Mouse (Mus musculus): ENCODE results near the gene Ccdc87.
A peak's percentile ranks its signal among the peaks of the same experiment; 100 is the strongest.
"Not testable (repeated sequence)": the region's sequence is repeated elsewhere in the genome, so short reads cannot be mapped to it uniquely, and the experiment has no call there.

The Ccdc87 gene

GRCm38 (mm10) chr19:4838526-4839140 lies 533 bp upstream of the Ccdc87 start:
- DNase-seq (ENCODE audit: low read depth, low spot score), result no peak

- no peak for DNase-seq (ENCODE audit: low read depth, low spot score)
Measured at GRCm38 (mm10) chr19:4840848-4841247, 1.7 kb downstream of the Ccdc87 start.

- DNase-seq (ENCODE audit: low read depth, low spot score), result no peak
Measured at GRCm38 (mm10) chr19:4842611-4843010, 3.4 kb downstream of the Ccdc87 start.

- no peak for DNase-seq (ENCODE audit: low read depth, low spot score)
Measured at GRCm38 (mm10) chr19:4845846-4846245, 6.7 kb downstream of the Ccdc87 start.

- peak; percentile 72 for DNase-seq (ENCODE audit: low read depth, low spot score)
Measured at GRCm38 (mm10) chr19:4847490-4847889, 8.3 kb downstream of the Ccdc87 start.

GRCm38 (mm10) chr19:4849800-4850199 lies 10.6 kb downstream of the Ccdc87 start:
- peak; percentile 92 for DNase-seq (ENCODE audit: low read depth, low spot score)

- DNase-seq (ENCODE audit: low read depth, low spot score), result peak; percentile 74
Measured at GRCm38 (mm10) chr19:4850281-4850680, 11.1 kb downstream of the Ccdc87 start.

- peak; percentile 83 for DNase-seq (ENCODE audit: low read depth, low spot score)
Measured at GRCm38 (mm10) chr19:4854552-4855469, 15.6 kb downstream of the Ccdc87 start, which contains the start of gene Ctsf. Ctsf (plus strand) TSS chr19:4855130.

- DNase-seq (ENCODE audit: low read depth, low spot score), result no peak
Measured at GRCm38 (mm10) chr19:4855470-4855820, 16.3 kb downstream of the Ccdc87 start.

- no peak for DNase-seq (ENCODE audit: low read depth, low spot score)
Measured at GRCm38 (mm10) chr19:4855951-4856350, 16.8 kb downstream of the Ccdc87 start.

- no peak for DNase-seq (ENCODE audit: low read depth, low spot score)
Measured at GRCm38 (mm10) chr19:4859081-4859480, 19.9 kb downstream of the Ccdc87 start.

- no peak for DNase-seq (ENCODE audit: low read depth, low spot score)
Measured at GRCm38 (mm10) chr19:4863048-4863447, 23.9 kb downstream of the Ccdc87 start.

GRCm38 (mm10) chr19:4865147-4865546 lies 26.0 kb downstream of the Ccdc87 start:
- peak; percentile 90 for DNase-seq (ENCODE audit: low read depth, low spot score)

- DNase-seq (ENCODE audit: low read depth, low spot score), result not testable (repeated sequence)
Measured at GRCm38 (mm10) chr19:4874613-4875012, 35.4 kb downstream of the Ccdc87 start.

- DNase-seq (ENCODE audit: low read depth, low spot score), result no peak
Measured at GRCm38 (mm10) chr19:4876241-4876640, 37.1 kb downstream of the Ccdc87 start.

GRCm38 (mm10) chr19:4876755-4877154 lies 37.6 kb downstream of the Ccdc87 start:
- no peak for DNase-seq (ENCODE audit: low read depth, low spot score)

GRCm38 (mm10) chr19:4877785-4878184 lies 38.6 kb downstream of the Ccdc87 start, which contains the start of gene Actn3:
Actn3 (minus strand) TSS chr19:4877909.
- DNase-seq (ENCODE audit: low read depth, low spot score), result peak; percentile 51

- peak; percentile 98 for DNase-seq (ENCODE audit: low read depth, low spot score)
Measured at GRCm38 (mm10) chr19:4878405-4879323, 39.5 kb downstream of the Ccdc87 start, which contains the start of gene Zdhhc24. Zdhhc24 (plus strand) TSS chr19:4878668.

GRCm38 (mm10) chr19:4879324-4879703 lies 40.1 kb downstream of the Ccdc87 start:
- DNase-seq (ENCODE audit: low read depth, low spot score), result no peak

- DNase-seq (ENCODE audit: low read depth, low spot score), result no peak
Measured at GRCm38 (mm10) chr19:4883961-4884360, 44.8 kb downstream of the Ccdc87 start.

- DNase-seq (ENCODE audit: low read depth, low spot score), result no peak
Measured at GRCm38 (mm10) chr19:4889791-4890190, 50.6 kb downstream of the Ccdc87 start.

- no peak for DNase-seq (ENCODE audit: low read depth, low spot score)
Measured at GRCm38 (mm10) chr19:4891798-4892197, 52.6 kb downstream of the Ccdc87 start.
